Mouse (Mus musculus) cerebellum, adult 9-10 months (tissue): ENCODE results near the gene Ifi206.

ENCODE experiments used
- DNase-seq: peaks from one replicate; pipeline ENCODE4 v3.0.0; 2022

The Ifi206 gene

DNA sequence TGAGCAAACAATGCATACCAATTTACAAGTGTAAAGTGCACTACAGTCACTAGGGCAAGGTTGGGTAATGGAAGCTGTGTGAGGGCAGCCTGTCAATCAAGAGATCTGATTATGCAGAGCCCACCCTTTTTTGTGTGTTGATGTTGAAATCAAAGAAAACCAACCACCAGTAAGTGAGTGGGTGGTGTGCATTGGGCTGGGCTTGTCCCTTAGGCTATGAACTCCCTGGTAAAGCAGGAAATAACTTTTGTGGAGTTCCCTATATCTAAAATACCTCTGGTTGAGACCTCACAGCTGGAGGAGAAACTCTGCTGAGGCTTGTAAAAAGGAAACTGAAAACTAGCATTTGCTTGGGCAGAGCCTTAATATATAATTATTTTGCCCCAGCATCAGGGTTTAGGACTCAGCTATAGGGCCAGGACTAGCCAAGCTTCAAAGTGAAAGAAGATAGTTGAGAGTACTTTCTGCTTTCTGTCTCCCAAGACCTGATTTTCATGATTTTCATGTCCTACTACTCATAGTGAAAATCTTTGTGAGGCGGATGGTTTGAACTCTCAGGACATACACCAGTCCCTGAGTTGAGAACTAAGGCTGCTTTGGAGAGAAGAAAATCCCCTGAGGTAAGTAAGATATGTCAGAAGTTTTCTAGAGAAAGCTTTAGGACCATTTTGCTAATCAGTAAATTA, 71.8 kb downstream of the Ifi206 start:
- no peak for DNase-seq

- no peak for DNase-seq
Measured at GRCm38 (mm10) chr1:173418516-173418915, 72.3 kb downstream of the Ifi206 start.
